Mouse (Mus musculus) midbrain, embryonic 11.5 days (tissue): Measurements from ENCODE around the gene Wdr41. TPM values are rescaled to one million over a fixed set of nuclear protein-coding genes. Genes with fewer than 3 reads are reported as not detected.

Source experiments
- ATAC-seq: fragments of 200-750 bp; cut with Nextera tagmentation; 2 replicates; pipeline ENCODE4 v1.8.0; 2017; ENCODE audit warnings: moderate TSS enrichment, moderate library complexity; ENCODE audit not compliant: low FRiP score
- DNase-seq: peaks from one replicate; pipeline ENCODE4 v3.0.0; 2015; ENCODE audit warnings: low spot score; ENCODE audit errors: missing footprints
- H3K27ac ChIP-seq: fragments of 300-500 bp; sonication (generic); 2 replicates; pipeline ENCODE4 v1.5.1; 2014; ENCODE audit warnings: low read depth, low read length
- H3K27me3 ChIP-seq: fragments of 300-500 bp; sonication (generic); 2 replicates; pipeline ENCODE4 v1.6.1; 2014; ENCODE audit warnings: mild to moderate bottlenecking, low read length, moderate library complexity, mixed read lengths; ENCODE audit not compliant: control insufficient read depth, insufficient read depth
- H3K36me3 ChIP-seq: fragments of 300-500 bp; sonication (generic); 2 replicates; pipeline ENCODE4 v1.6.1; 2014; ENCODE audit warnings: mild to moderate bottlenecking, low read length, moderate library complexity, mixed read lengths; ENCODE audit not compliant: control insufficient read depth, insufficient read depth
- H3K4me1 ChIP-seq: fragments of 300-500 bp; sonication (generic); 2 replicates; pipeline ENCODE4 v1.6.1; 2014; ENCODE audit warnings: low read length; ENCODE audit not compliant: control insufficient read depth, insufficient read depth
- H3K4me2 ChIP-seq: fragments of 300-500 bp; sonication (generic); 2 replicates; pipeline ENCODE4 v1.6.1; 2014; ENCODE audit warnings: mild to moderate bottlenecking, moderate library complexity
- H3K4me3 ChIP-seq: fragments of 300-500 bp; sonication (generic); 2 replicates; pipeline ENCODE4 v1.5.1; 2014; ENCODE audit warnings: low read depth, low read length
- H3K9ac ChIP-seq: fragments of 300-500 bp; sonication (generic); 2 replicates; pipeline ENCODE4 v1.6.1; 2014; ENCODE audit warnings: low read length
- H3K9me3 ChIP-seq: fragments of 300-500 bp; sonication (generic); 2 replicates; pipeline ENCODE4 v1.6.1; 2016; ENCODE audit warnings: low read length; ENCODE audit not compliant: control insufficient read depth
- WGBS: fragments of 180-500 bp; shearing (Covaris S2); extraction: QIAGEN DNeasy Blood & Tissue Kit; methylation state at CpG from one replicate; pipeline ENCODE4 v1.1.7; 2014; 5-methylcytosine and 5-hydroxymethylcytosine counted together
- polyA plus RNA-seq: library from polyadenylated mRNA; unstranded; fragments of >200 nt; fragmentation: Nextera tagmentation; extraction: Ambion mirVana; gene quantifications from 2 replicates; pipeline ENCODE4 v1.2.1, GENCODE M21; 2014

Wdr41 gene
- 23.7 and 24.6 TPM in 2 replicates for polyA plus RNA-seq

DNA sequence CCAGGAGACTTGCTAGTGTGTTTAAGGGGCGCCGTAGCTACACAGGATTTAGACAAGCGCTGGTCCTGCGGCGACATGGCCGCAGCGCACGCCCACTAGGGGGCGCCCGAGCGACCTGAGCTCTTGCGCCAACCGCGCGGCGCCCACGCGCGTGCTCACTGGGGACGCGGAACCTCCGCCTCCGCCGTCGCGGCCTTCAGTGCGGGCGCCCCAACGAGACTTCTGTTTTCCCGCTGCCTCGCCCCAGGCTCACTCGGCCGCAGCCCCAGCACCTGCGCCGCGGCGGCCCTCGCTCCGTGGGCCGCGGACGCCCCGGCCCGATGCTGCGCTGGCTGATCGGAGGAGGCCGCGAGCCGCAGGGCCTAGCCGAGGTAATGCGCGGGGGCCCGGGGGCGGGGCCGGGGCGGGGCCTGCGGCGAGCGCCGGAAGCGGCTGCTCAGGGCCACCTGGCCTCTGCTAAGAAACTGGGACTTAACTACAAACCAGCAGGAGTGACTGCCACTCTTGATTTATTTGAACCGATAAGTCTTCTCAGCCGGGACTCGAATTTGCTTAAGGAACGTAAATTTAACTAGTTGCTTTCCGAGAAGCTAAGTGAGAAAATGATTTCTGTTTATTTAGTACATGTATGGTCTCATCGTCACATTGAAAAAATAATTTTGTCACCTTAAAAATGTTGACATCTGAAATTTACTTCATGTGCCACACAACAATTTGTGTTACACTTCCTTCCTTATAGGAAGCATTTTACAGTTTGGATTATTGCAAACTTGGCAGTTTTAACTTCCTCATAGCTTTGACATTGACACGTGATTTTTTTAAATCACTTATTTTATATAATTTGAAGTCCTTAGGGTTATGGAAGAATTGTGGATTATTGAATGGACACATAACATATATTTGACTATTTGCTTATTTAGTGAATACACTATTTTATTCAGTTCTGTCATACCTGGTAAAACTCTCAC is at the start of gene Wdr41:
Gene Wdr41, plus strand, starts transcription at position 126 of the 968 bp plus-strand sequence.
- DNase-seq (peak; percentile 100), ATAC-seq (peak; percentile 98)
- 3% methylated on average over 68 of the region's 68 CpGs for WGBS

DNA sequence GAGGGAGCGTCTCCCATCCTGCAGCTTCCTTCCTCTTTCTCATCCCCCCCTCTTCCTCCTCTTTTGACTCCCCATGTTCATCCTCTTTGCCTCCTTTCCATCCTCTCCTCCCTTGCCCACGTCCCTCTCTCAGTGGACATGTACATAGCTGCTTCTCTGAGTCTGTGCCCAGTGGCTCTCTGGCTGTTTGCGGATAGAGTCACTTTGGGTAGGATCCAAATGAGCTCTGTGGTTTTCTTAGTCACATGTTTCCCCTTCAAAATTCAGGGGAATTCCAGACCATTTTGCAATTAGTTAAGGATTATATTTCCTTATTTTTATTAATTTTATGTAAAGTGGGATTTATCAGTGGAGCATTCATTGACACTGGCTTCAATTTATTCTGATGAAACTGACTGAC is 48.1 kb upstream of the Wdr41 start:
- Histone ChIP-seq H3K27ac (no peak overlapping the region), H3K36me3 (no peaks in the 10 kb centered on the region), H3K4me2 (no peak overlapping the region), H3K4me1 (no peaks in the 10 kb centered on the region), H3K9ac (no peak overlapping the region), H3K4me3 (no peak overlapping the region), H3K27me3 (no peaks in the 10 kb centered on the region), H3K9me3 (no peaks in the 10 kb centered on the region)
- no peak for ATAC-seq
- 83% methylated on average over 3 of the region's 3 CpGs for WGBS
- DNase-seq, result peak; percentile 21

More for the DNA sequence above, at the start of gene Wdr41:
- Histone ChIP-seq H3K4me2 (peak within 1 kb of the TSS; percentile 37), H3K27me3 (no peaks in the 10 kb centered on the region), H3K4me3 (peak within 1 kb of the TSS; percentile 67), H3K9me3 (no peaks in the 10 kb centered on the region), H3K9ac (peak within 1 kb of the TSS; percentile 93), H3K36me3 (no peaks in the 10 kb centered on the region), H3K27ac (peak within 1 kb of the TSS; percentile 79), H3K4me1 (no peaks in the 10 kb centered on the region)

DNA sequence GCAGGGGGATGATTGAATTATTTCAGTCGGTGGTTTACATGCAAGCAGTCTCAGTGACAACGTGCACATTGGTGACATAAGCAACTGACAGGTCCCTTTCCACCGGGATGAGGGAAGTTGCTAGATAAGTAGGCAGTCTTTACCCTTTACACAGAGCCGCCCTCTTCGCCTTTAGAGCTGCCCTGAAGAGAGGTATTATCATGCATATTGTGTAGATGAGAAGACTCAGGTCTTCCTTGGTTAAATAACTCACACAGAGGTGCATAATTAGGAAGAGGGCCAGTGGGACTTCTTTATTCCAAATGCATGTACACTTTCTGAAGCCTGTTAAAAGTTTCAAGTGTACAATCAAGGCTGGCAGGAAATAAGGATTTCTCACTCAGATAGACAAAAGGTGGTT is 37.7 kb upstream of the Wdr41 start:
- H3K27ac ChIP-seq, result no peak overlapping the region
- H3K9ac ChIP-seq, result no peak overlapping the region
- H3K27me3 ChIP-seq, result no peaks in the 10 kb centered on the region; the same call in 1 of the 2 replicates
- no peaks in the 10 kb centered on the region for H3K36me3 ChIP-seq
- DNase-seq (no peak), ATAC-seq (no peak)
- H3K4me3 ChIP-seq, result no peak overlapping the region
- 50% methylated on average over 5 of the region's 5 CpGs for WGBS
- H3K9me3 ChIP-seq, result no peaks in the 10 kb centered on the region
- no peaks in the 10 kb centered on the region for H3K4me1 ChIP-seq
- no peak overlapping the region for H3K4me2 ChIP-seq

DNA sequence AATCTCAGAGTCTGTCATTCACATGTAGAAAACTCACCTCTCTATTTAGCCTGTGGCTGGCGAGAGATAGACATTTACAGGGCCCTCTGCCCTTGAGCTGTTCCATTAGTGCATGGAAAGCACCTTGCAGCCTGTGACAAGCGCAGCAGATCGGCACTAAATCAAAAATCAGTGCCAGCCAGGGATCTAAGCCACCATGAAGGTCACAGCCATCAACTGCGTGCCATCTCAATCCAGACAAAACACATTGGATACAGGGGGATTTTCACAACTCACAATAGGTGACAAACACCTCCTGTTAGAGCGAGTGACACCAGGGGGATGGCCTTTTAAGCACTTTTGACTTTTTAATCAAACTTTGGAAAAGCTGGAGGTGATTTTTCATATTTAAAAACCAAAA is 36.0 kb upstream of the Wdr41 start:
- no peaks in the 10 kb centered on the region for H3K36me3 ChIP-seq
- no peaks in the 10 kb centered on the region for H3K4me1 ChIP-seq
- no peak overlapping the region for H3K27ac ChIP-seq
- no peaks in the 10 kb centered on the region; the same call in 1 of the 2 replicates for H3K27me3 ChIP-seq
- ATAC-seq (no peak), DNase-seq (peak; percentile 75)
- no peak overlapping the region for H3K9ac ChIP-seq
- H3K9me3 ChIP-seq, result no peaks in the 10 kb centered on the region
- H3K4me2 ChIP-seq, result no peak overlapping the region
- H3K4me3 ChIP-seq, result no peak overlapping the region
- WGBS, result 57% methylated on average over 5 of the region's 5 CpGs

DNA sequence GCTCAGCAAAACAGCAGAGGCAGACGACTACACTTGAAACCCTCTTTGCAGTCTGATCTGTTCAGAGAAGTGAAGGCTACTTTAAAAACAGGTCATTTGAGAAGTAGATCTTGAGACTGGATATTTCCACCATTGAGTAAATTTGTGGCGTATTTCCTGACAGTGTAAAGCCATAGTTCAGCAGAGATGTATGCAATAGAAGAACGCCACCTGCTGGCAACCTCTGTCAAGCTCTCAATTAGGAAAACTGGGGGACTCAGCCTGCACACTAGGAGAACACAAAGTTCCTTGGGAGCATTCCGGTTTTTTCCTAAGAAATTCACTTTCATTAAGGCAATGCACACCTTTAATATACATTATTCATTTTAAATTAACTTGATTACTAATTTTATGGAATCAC is 34.9 kb upstream of the Wdr41 start:
- DNase-seq, result peak; percentile 95
- Histone ChIP-seq H3K9me3 (no peaks in the 10 kb centered on the region), H3K4me3 (no peak overlapping the region), H3K4me1 (no peaks in the 10 kb centered on the region), H3K27me3 (no peaks in the 10 kb centered on the region; the same call in 1 of the 2 replicates), H3K9ac (no peak overlapping the region), H3K36me3 (no peaks in the 10 kb centered on the region), H3K27ac (no peak overlapping the region), H3K4me2 (no peak overlapping the region)
- WGBS, result 17% methylated on average over 4 of the region's 4 CpGs
- ATAC-seq, result no peak

GRCm38 (mm10) chr13:94955941-94956340 is 20.2 kb upstream of the Wdr41 start:
- Histone ChIP-seq H3K9me3 (no peaks in the 10 kb centered on the region), H3K4me3 (no peak overlapping the region), H3K4me2 (no peak overlapping the region), H3K27me3 (no peaks in the 10 kb centered on the region), H3K27ac (no peak overlapping the region), H3K9ac (no peak overlapping the region), H3K4me1 (no peaks in the 10 kb centered on the region), H3K36me3 (no peaks in the 10 kb centered on the region)
- no peak for ATAC-seq
- DNase-seq, result peak; percentile 28
- WGBS, result 84% methylated on average over 6 of the region's 6 CpGs

GRCm38 (mm10) chr13:94957965-94958364 is 18.2 kb upstream of the Wdr41 start:
- Histone ChIP-seq H3K9ac (no peak overlapping the region), H3K27me3 (no peaks in the 10 kb centered on the region), H3K36me3 (no peaks in the 10 kb centered on the region), H3K4me3 (no peak overlapping the region), H3K27ac (no peak overlapping the region), H3K9me3 (no peaks in the 10 kb centered on the region), H3K4me1 (no peaks in the 10 kb centered on the region), H3K4me2 (no peak overlapping the region)
- peak; percentile 69 for DNase-seq
- 74% methylated on average over 1 of the region's 1 CpGs for WGBS
- no peak for ATAC-seq

- ATAC-seq, result no peak
- H3K36me3 ChIP-seq, result no peaks in the 10 kb centered on the region
- H3K27me3 ChIP-seq, result no peaks in the 10 kb centered on the region
- no peak overlapping the region for H3K9ac ChIP-seq
- no peak for DNase-seq
- H3K4me1 ChIP-seq, result no peaks in the 10 kb centered on the region
- no peak overlapping the region for H3K27ac ChIP-seq
- H3K9me3 ChIP-seq, result no peaks in the 10 kb centered on the region
- WGBS, result 91% methylated on average over 9 of the region's 9 CpGs
- H3K4me3 ChIP-seq, result no peak overlapping the region
- H3K4me2 ChIP-seq, result no peak overlapping the region
Measured at GRCm38 (mm10) chr13:94969992-94970553, 6.1 kb upstream of the Wdr41 start.

GRCm38 (mm10) chr13:94975828-94976218 is 321 bp upstream of the Wdr41 start:
- ATAC-seq (no peak; the same call in 1 of the 2 replicates), DNase-seq (no peak)
- no peaks in the 10 kb centered on the region for H3K4me1 ChIP-seq
- 22% methylated on average over 9 of the region's 9 CpGs for WGBS
- H3K27me3 ChIP-seq, result no peaks in the 10 kb centered on the region
- H3K36me3 ChIP-seq, result no peaks in the 10 kb centered on the region
- no peak overlapping the region for H3K27ac ChIP-seq
- H3K4me3 ChIP-seq, result peak overlapping the region; percentile 67; the same call in 1 of the 2 replicates
- peak overlapping the region; percentile 93; the same call in 1 of the 2 replicates for H3K9ac ChIP-seq
- H3K9me3 ChIP-seq, result no peaks in the 10 kb centered on the region
- H3K4me2 ChIP-seq, result peak overlapping the region; percentile 37
